Mouse (Mus musculus): ENCODE measurements around the gene Defa36. TPM values are rescaled to one million over a fixed set of nuclear protein-coding genes. Genes with fewer than 3 reads are reported as not detected.

Gene Defa36
- not detected for total RNA-seq (2023)

DNA sequence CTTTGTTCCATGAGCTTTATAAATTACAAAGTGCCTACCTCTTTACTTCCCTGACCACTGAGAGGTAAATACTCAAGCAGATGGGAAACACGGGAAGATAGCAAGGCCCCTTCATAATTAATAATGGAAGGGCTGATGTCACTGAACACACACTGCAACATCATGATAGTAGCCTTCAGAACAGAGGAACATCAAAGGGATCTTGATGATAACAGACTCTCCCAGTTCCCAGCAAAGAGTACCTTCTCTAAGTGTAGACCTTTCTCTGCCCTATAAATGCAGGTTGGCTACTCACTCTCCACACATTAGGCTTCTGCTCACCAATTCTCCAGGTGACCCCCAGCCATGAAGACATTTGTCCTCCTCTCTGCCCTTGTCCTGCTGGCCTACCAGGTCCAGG is at the start of gene Defa36:
Defa36 (plus strand) TSS at position 301 of the 400 bp plus-strand sequence.

DNA sequence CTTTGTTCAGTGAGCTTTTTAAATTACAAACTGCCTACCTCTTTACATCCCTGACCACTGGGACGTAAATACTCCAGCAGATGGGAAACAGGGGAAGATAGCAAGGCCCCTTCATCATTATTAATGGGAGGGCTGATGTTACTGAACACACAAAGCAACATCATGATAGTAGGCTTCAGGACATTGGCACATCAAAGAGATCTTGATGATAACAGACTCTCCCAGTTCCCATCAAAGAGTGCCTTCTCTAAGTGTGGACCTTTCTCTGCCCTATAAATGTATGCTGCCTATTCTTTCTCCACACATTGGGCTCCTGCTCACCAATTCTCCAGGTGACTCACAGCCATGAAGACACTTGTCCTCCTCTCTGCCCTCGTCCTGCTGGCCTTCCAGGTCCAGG is 49.0 kb upstream of the Defa36 start, which contains the start of gene Defa2:
Defa2 (plus strand) TSS at position 301 of the 400 bp plus-strand sequence.

DNA sequence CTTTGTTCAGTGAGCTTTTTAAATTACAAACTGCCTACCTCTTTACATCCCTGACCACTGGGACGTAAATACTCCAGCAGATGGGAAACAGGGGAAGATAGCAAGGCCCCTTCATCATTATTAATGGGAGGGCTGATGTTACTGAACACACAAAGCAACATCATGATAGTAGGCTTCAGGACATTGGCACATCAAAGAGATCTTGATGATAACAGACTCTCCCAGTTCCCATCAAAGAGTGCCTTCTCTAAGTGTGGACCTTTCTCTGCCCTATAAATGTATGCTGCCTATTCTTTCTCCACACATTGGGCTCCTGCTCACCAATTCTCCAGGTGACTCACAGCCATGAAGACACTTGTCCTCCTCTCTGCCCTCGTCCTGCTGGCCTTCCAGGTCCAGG is 35.7 kb upstream of the Defa36 start, which contains the start of gene Defa33:
Defa33 (plus strand) TSS at position 301 of the 400 bp plus-strand sequence.

GRCm38 (mm10) chr8:21456460-21456859 is 29.2 kb downstream of the Defa36 start, which contains the start of gene Gm7849:
Gene Gm7849, minus strand, starts transcription at chr8:21456560.

Other genes starting within 250 kb of the Defa36 start
- not detected for gene Defa31, start 235.8 kb upstream of the Defa36 start, total RNA-seq (2023)
- gene Gm15293, start 225.8 kb upstream of the Defa36 start, total RNA-seq (2023) = not detected
- not detected for gene Gm15292, start 177.7 kb upstream of the Defa36 start, total RNA-seq (2023)
- not detected for gene Defa27, start 111.9 kb upstream of the Defa36 start, total RNA-seq (2023)
- not detected for gene Defa29, start 100.4 kb upstream of the Defa36 start, total RNA-seq (2023)
- not detected for gene Defa2, start 48.9 kb upstream of the Defa36 start, total RNA-seq (2023)
- not detected for gene Defa33, start 35.6 kb upstream of the Defa36 start, total RNA-seq (2023)
- not detected for gene Gm7849, start 29.1 kb downstream of the Defa36 start, total RNA-seq (2023)
- not detected for gene Defa20, start 81.8 kb downstream of the Defa36 start, total RNA-seq (2023)
- gene Defa32, start 101.6 kb downstream of the Defa36 start, total RNA-seq (2023) = not detected
- not detected for gene Defa37, start 138.0 kb downstream of the Defa36 start, total RNA-seq (2023)
- not detected for gene Defa28, start 155.6 kb downstream of the Defa36 start, total RNA-seq (2023)
- not detected for gene Gm7861, start 167.1 kb downstream of the Defa36 start, total RNA-seq (2023)
- not detected for gene Defa26, start 190.8 kb downstream of the Defa36 start, total RNA-seq (2023)
- gene Defa17, start 228.4 kb downstream of the Defa36 start, total RNA-seq (2023) = not detected
- not detected for gene Defa34, start 238.4 kb downstream of the Defa36 start, total RNA-seq (2023)